Mouse (Mus musculus) myocyte (in vitro differentiated cells): ENCODE measurements at regions not wholly inside any gene's neighbourhood (a gene's known extent, or its start where the extent isn't known, plus 50 kb on each side); places are given as distances from the start of the nearest gene placed in this dataset.

Experiments
- CEBPB ChIP-seq: IDR thresholded peaks from 2 replicates; pipeline ENCODE4 v1.6.1; 2011; ENCODE audit warnings: mild to moderate bottlenecking, moderate library complexity; ENCODE audit not compliant: poor library complexity, insufficient read depth, severe bottlenecking
- E2F4 ChIP-seq: IDR thresholded peaks from one replicate; pipeline ENCODE4 v1.6.1; 2011; ENCODE audit warnings: mild to moderate bottlenecking, control low read depth, moderate library complexity; ENCODE audit not compliant: insufficient read depth
- MAX ChIP-seq: IDR thresholded peaks from one replicate; pipeline ENCODE4 v1.6.1; 2011; ENCODE audit warnings: low read depth, mild to moderate bottlenecking, control low read depth
- MYOD1 ChIP-seq, 3 experiments: IDR thresholded peaks; one replicate each; pipeline ENCODE4 v1.6.1; 2011; ENCODE audit warnings: control low read depth in 2 of 3, low read depth in 2 of 3, mild to moderate bottlenecking in 2 of 3, moderate library complexity in 1 of 3; ENCODE audit not compliant: insufficient read length in 2 of 3, control insufficient read depth in 1 of 3
- MYOG ChIP-seq, 3 experiments: IDR thresholded peaks; one replicate each; pipeline ENCODE4 v1.6.1; 2011; ENCODE audit warnings: control low read depth in 2 of 3, low read depth in 2 of 3, mild to moderate bottlenecking in 2 of 3; ENCODE audit not compliant: insufficient read length in 2 of 3, control insufficient read depth in 1 of 3, insufficient read depth in 1 of 3
- POLR2A ChIP-seq: IDR thresholded peaks from one replicate; pipeline ENCODE4 v1.6.1; 2011; ENCODE audit warnings: low read depth, mild to moderate bottlenecking, control low read depth, moderate library complexity; ENCODE audit not compliant: insufficient read length
- REST ChIP-seq: IDR thresholded peaks from one replicate; pipeline ENCODE4 v1.6.1; 2011; ENCODE audit warnings: mild to moderate bottlenecking, control low read depth, moderate library complexity; ENCODE audit not compliant: insufficient read depth, insufficient read length
- SRF ChIP-seq: IDR thresholded peaks from one replicate; pipeline ENCODE4 v1.6.1; 2011; ENCODE audit warnings: low read depth; ENCODE audit not compliant: control insufficient read depth, insufficient read length
- TCF12 ChIP-seq: IDR thresholded peaks from one replicate; pipeline ENCODE4 v1.6.1; 2011; ENCODE audit warnings: mild to moderate bottlenecking, control low read depth; ENCODE audit not compliant: poor library complexity, insufficient read depth, severe bottlenecking
- TCF3 ChIP-seq: IDR thresholded peaks from one replicate; pipeline ENCODE4 v1.6.1; 2011; ENCODE audit warnings: low read depth, control low read depth; ENCODE audit not compliant: insufficient read length
- USF1 ChIP-seq: IDR thresholded peaks from one replicate; pipeline ENCODE4 v1.6.1; 2011; ENCODE audit warnings: low read depth, mild to moderate bottlenecking, control low read depth, moderate library complexity

DNA sequence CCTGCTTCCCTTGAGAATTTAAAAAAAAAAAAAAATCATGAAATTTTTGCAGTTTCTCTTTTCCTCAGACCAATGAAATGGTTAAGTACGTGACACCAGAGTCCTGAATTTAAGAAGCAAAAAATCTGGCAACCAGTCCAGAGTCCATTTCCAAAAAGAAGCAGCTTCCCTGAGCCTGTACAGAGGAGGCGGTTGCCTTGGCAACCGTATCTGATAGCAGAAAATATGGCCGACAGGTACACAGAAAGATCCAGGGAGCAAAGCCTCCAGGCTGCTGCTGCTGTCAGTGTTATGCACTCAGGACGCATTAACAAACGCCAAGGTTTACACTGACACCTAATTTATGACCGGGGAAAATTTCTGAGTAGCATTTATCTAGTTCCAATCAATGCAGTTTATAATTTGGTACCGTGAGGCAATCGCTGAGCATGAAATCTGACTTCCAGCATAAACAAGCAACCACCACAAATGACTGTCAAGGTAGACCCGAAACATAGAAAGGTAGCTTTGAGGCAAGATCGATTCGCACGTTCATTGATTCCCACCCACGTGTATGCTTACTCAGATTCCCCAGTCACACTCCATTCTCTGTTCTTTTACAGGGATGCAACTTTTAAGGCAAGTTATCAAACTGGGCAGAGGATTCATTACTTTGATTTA lies 420.8 kb downstream of the Basp1 start:
- TF ChIP-seq E2F4 (no peak), MAX (no peak), POLR2A (no peak), MYOG (IDR thresholded peaks at IDR 0.05; ENCODE audit: control insufficient read depth in 1 of 3, insufficient read depth in 1 of 3, insufficient read length in 2 of 3, low read depth in 2 of 3) (no peak), CEBPB (no peak), REST (no peak), TCF3 (no peak), TCF12 (no peak), MYOD1 (IDR thresholded peaks at IDR 0.05; ENCODE audit: control insufficient read depth in 1 of 3, insufficient read length in 2 of 3, low read depth in 2 of 3) (no peak), USF1 (no peak), SRF (no peak)
